Mouse (Mus musculus) CH12.LX (cell line): ENCODE results near the gene Cbfb. TPM values are rescaled to one million over a fixed set of nuclear protein-coding genes. Genes with fewer than 3 reads are reported as not detected.

Experiments used
- DNase-seq: peaks from one replicate; pipeline ENCODE4 v3.0.0-alpha.2; 2013; ENCODE audit errors: extremely low read depth
- H3K27ac ChIP-seq: 2 replicates; pipeline ENCODE4 v1.5.1; 2012; ENCODE audit warnings: low read depth, mild to moderate bottlenecking, control low read depth, moderate library complexity; ENCODE audit not compliant: insufficient read depth
- H3K27me3 ChIP-seq: replicated peaks from 2 replicates; pipeline ENCODE3; 2012; ENCODE audit warnings: inconsistent platforms
- H3K36me3 ChIP-seq, 2 experiments: replicated peaks in 1 of 2; 2 replicates each; pipeline versions ENCODE3 to v1.6.1; 2012; ENCODE audit warnings: inconsistent platforms in 1 of 2, low read length in 1 of 2, mild to moderate bottlenecking in 1 of 2, mixed read lengths in 1 of 2, moderate library complexity in 1 of 2; ENCODE audit not compliant: control insufficient read depth in 1 of 2, insufficient read depth in 1 of 2
- H3K4me1 ChIP-seq, 2 experiments: 2 replicates each; pipeline ENCODE4 v1.6.1; 2012; ENCODE audit warnings: inconsistent platforms in 1 of 2, moderate library complexity in 1 of 2; ENCODE audit not compliant: insufficient read depth in 2 of 2, control insufficient read depth in 1 of 2
- H3K4me2 ChIP-seq: 2 replicates; pipeline ENCODE4 v1.6.1; 2012; ENCODE audit warnings: low read depth, mild to moderate bottlenecking, control low read depth; ENCODE audit not compliant: poor library complexity, insufficient read depth, severe bottlenecking
- H3K4me3 ChIP-seq, 3 experiments: fragments of 150-350 bp in 1 of 3; sonication (generic) in 1 of 3; replicated peaks in 1 of 3; 2 replicates each; pipeline versions ENCODE3 to v1.5.1; 2011 to 2012; ENCODE audit warnings: low read depth in 2 of 3, low read length in 2 of 3, mild to moderate bottlenecking in 2 of 3, moderate library complexity in 2 of 3, control low read depth in 1 of 3, improper control_type of control experiment in 1 of 3, inconsistent platforms in 1 of 3, mixed read lengths in 1 of 3; ENCODE audit not compliant: poor library complexity in 1 of 3
- H3K79me2 ChIP-seq: replicated peaks from 2 replicates; pipeline ENCODE4 v1.6.1; 2012; ENCODE audit warnings: mild to moderate bottlenecking, moderate library complexity; ENCODE audit not compliant: control insufficient read depth, poor library complexity, insufficient read depth, severe bottlenecking; ENCODE audit errors: extremely low read depth
- H3K9ac ChIP-seq: 2 replicates; pipeline ENCODE4 v1.6.1; 2012; ENCODE audit warnings: low read depth, mild to moderate bottlenecking, control low read depth, moderate library complexity; ENCODE audit not compliant: insufficient read depth
- H3K9me3 ChIP-seq: replicated peaks from 2 replicates; pipeline ENCODE3; 2012; ENCODE audit warnings: low read length, inconsistent platforms, mixed read lengths
- BHLHE40 ChIP-seq: IDR thresholded peaks from 2 replicates; pipeline ENCODE4 v1.6.1; 2011; ENCODE audit warnings: mild to moderate bottlenecking, low read depth, low read length, improper control_type of control experiment
- CHD1 ChIP-seq: IDR thresholded peaks from 2 replicates; pipeline ENCODE4 v1.6.1; 2012; ENCODE audit warnings: low read depth, low read length, improper control_type of control experiment, inconsistent platforms
- E2F4 ChIP-seq: IDR thresholded peaks from 2 replicates; pipeline ENCODE4 v1.6.1; 2011; ENCODE audit warnings: low read depth, low read length, improper control_type of control experiment; ENCODE audit not compliant: insufficient replicate concordance
- ELF1 ChIP-seq: IDR thresholded peaks from 2 replicates; pipeline ENCODE4 v1.6.1; 2014; ENCODE audit warnings: low read depth, mild to moderate bottlenecking, inconsistent platforms, low read length, improper control_type of control experiment
- EP300 ChIP-seq: IDR thresholded peaks from 2 replicates; pipeline ENCODE4 v1.6.1; 2011; ENCODE audit warnings: low read length, improper control_type of control experiment
- ETS1 ChIP-seq: conservative IDR thresholded peaks from 2 replicates; pipeline ENCODE4 v1.6.1; 2012; ENCODE audit warnings: low read depth, mild to moderate bottlenecking, inconsistent platforms, low read length, improper control_type of control experiment, moderate library complexity
- HCFC1 ChIP-seq: IDR thresholded peaks from 2 replicates; pipeline ENCODE4 v1.6.1; 2012; ENCODE audit warnings: low read depth, mild to moderate bottlenecking, inconsistent platforms, low read length, improper control_type of control experiment
- IRF4 ChIP-seq: IDR thresholded peaks from 2 replicates; pipeline ENCODE4 v1.6.1; 2014; ENCODE audit warnings: low read depth, mild to moderate bottlenecking, inconsistent platforms, low read length, improper control_type of control experiment
- JUN ChIP-seq: IDR thresholded peaks from 2 replicates; pipeline ENCODE4 v1.6.1; 2011; ENCODE audit warnings: low read depth, mild to moderate bottlenecking, low read length, improper control_type of control experiment, moderate library complexity; ENCODE audit not compliant: insufficient read depth
- JUND ChIP-seq: conservative IDR thresholded peaks from 2 replicates; pipeline ENCODE4 v1.6.1; 2011; ENCODE audit warnings: low read depth, low read length, improper control_type of control experiment
- KAT2A ChIP-seq: IDR thresholded peaks from 2 replicates; pipeline ENCODE4 v1.6.1; 2012; ENCODE audit warnings: low read length, improper control_type of control experiment, inconsistent platforms; ENCODE audit not compliant: insufficient replicate concordance
- MAZ ChIP-seq: IDR thresholded peaks from 2 replicates; pipeline ENCODE4 v1.6.1; 2012; ENCODE audit warnings: low read depth, mild to moderate bottlenecking, inconsistent platforms, low read length, improper control_type of control experiment, moderate library complexity
- MEF2A ChIP-seq: IDR thresholded peaks from 2 replicates; pipeline ENCODE4 v1.6.1; 2014; ENCODE audit warnings: low read depth, mild to moderate bottlenecking, inconsistent platforms, low read length, improper control_type of control experiment, borderline replicate concordance
- MXI1 ChIP-seq: IDR thresholded peaks from 2 replicates; pipeline ENCODE4 v1.6.1; 2011; ENCODE audit warnings: mild to moderate bottlenecking, low read depth, low read length, improper control_type of control experiment
- MYC ChIP-seq: IDR thresholded peaks from 2 replicates; pipeline ENCODE4 v1.6.1; 2011; ENCODE audit warnings: low read depth, mild to moderate bottlenecking, improper control_type of control experiment, low read length
- NELFE ChIP-seq: IDR thresholded peaks from 2 replicates; pipeline ENCODE4 v1.6.1; 2011; ENCODE audit warnings: low read depth, low read length, improper control_type of control experiment
- NRF1 ChIP-seq: IDR thresholded peaks from 2 replicates; pipeline ENCODE4 v1.6.1; 2014; ENCODE audit warnings: low read depth, mild to moderate bottlenecking, inconsistent platforms, low read length, improper control_type of control experiment, moderate library complexity
- POLR2A ChIP-seq: IDR thresholded peaks from 2 replicates; pipeline ENCODE4 v1.6.1; 2011; ENCODE audit warnings: low read depth, mild to moderate bottlenecking, improper control_type of control experiment, low read length
- RAD21 ChIP-seq: IDR thresholded peaks from 2 replicates; pipeline ENCODE4 v1.6.1; 2011; ENCODE audit warnings: low read depth, mild to moderate bottlenecking, low read length, improper control_type of control experiment, moderate library complexity
- RCOR1 ChIP-seq: conservative IDR thresholded peaks from 2 replicates; pipeline ENCODE4 v1.6.1; 2012; ENCODE audit warnings: low read depth, mild to moderate bottlenecking, inconsistent platforms, low read length, improper control_type of control experiment
- SIN3A ChIP-seq: IDR thresholded peaks from 2 replicates; pipeline ENCODE4 v1.6.1; 2012; ENCODE audit warnings: low read length, improper control_type of control experiment, inconsistent platforms
- SMC3 ChIP-seq: IDR thresholded peaks from 2 replicates; pipeline ENCODE4 v1.6.1; 2011; ENCODE audit warnings: low read depth, low read length, improper control_type of control experiment
- TCF12 ChIP-seq: IDR thresholded peaks from 2 replicates; pipeline ENCODE4 v1.6.1; 2014; ENCODE audit warnings: low read depth, mild to moderate bottlenecking, inconsistent platforms, low read length, improper control_type of control experiment
- UBTF ChIP-seq: IDR thresholded peaks from 2 replicates; pipeline ENCODE4 v1.6.1; 2012; ENCODE audit warnings: low read depth, mild to moderate bottlenecking, inconsistent platforms, low read length, improper control_type of control experiment, moderate library complexity
- USF1 ChIP-seq: IDR thresholded peaks from 2 replicates; pipeline ENCODE4 v1.6.1; 2014; ENCODE audit warnings: low read depth, mild to moderate bottlenecking, inconsistent platforms, low read length, improper control_type of control experiment
- USF2 ChIP-seq: conservative IDR thresholded peaks from 2 replicates; pipeline ENCODE4 v1.6.1; 2011; ENCODE audit warnings: low read depth, low read length, improper control_type of control experiment
- ZC3H11A ChIP-seq: IDR thresholded peaks from 2 replicates; pipeline ENCODE4 v1.6.1; 2012; ENCODE audit warnings: low read depth, mild to moderate bottlenecking, inconsistent platforms, low read length, improper control_type of control experiment
- ZNF384 ChIP-seq: IDR thresholded peaks from 2 replicates; pipeline ENCODE4 v1.6.1; 2012; ENCODE audit warnings: low read depth, low read length, improper control_type of control experiment, inconsistent platforms
- dilution Hi-C: fragments of 300-500 bp; cut with MboI; formaldehyde crosslinking; loops from 2 replicates; pipeline ENCODE4 v1.14.3; 2020; ENCODE audit warnings: low sequenced_read_pairs; ENCODE audit not compliant: extremely low pct_unique_long_range_greater_than_20kb, extremely low pct_ligation_motif_present
- in situ Hi-C: fragments of 300-500 bp; cut with MboI; formaldehyde crosslinking; loops from 3 replicates; pipeline ENCODE4 v1.14.3; 2019; ENCODE audit warnings: low sequenced_read_pairs, low pct_ligation_motif_present, low pct_unique_long_range_greater_than_20kb, mixed read lengths
- polyA plus RNA-seq: library from polyadenylated mRNA; unstranded; fragments of >175 nt; gene quantifications from 2 replicates; pipeline ENCODE4 v1.2.1, GENCODE M21; 2012; ENCODE audit warnings: low read depth; ENCODE audit not compliant: insufficient read length
- total RNA-seq, 2 experiments: library from RNA; depleted of rRNA; stranded (reverse); fragments of 300-350 nt in 1 of 2; fragments of >200 nt in 1 of 2; gene quantifications; 2 replicates each; pipeline ENCODE4 v1.2.3; 2012 to 2014

The Cbfb gene
- total and polyA plus RNA-seq, 3 experiments: 49.7 to 170 (median 97.7) TPM

DNA sequence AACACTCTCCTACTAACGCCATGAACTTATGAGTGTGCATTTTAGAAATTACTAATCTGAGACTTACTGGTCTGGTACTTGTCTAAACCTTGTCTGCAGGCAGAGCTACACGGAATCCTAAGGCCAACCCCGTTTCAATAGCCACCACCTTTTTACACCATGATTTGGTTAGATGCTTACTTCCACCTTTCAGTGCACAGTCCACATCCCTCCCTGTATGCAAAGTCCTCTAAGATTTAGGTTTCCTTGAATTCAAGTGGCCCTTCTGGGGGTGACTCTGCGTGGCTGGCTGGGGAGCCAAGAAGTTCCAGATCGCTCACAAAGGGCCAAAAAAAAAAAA is 463 bp upstream of the Cbfb start:
- H3K9ac ChIP-seq: peak overlapping the region; percentile 43
- peaks cover 4 to 16% of the 10 kb centered on the region in 2 experiments for H3K36me3 ChIP-seq
- H3K27me3 ChIP-seq: no peaks in the 10 kb centered on the region
- H3K9me3 ChIP-seq: no peaks in the 10 kb centered on the region
- H3K79me2 ChIP-seq: peaks cover 32% of the 10 kb centered on the region
- peak overlapping the region; percentile 75 for H3K27ac ChIP-seq
- peaks cover 4 to 29% of the 10 kb centered on the region in 2 experiments for H3K4me1 ChIP-seq
- in situ Hi-C loops: no loop called here
- no peak for TF ChIP-seq HCFC1
- peak; percentile 43; the same call in 1 of the 2 replicates for TF ChIP-seq EP300
- no peak for TF ChIP-seq NELFE
- TF ChIP-seq MYC: no peak
- peak; percentile 17; the same call in 1 of the 2 replicates for TF ChIP-seq MAZ
- peak; percentile 57; the same call in 1 of the 2 replicates for TF ChIP-seq CHD1
- TF ChIP-seq ETS1: no peak
- TF ChIP-seq MEF2A: peak; percentile 58; the same call in 1 of the 2 replicates
- TF ChIP-seq SMC3: no peak
- no peak for TF ChIP-seq MXI1
- no peak for TF ChIP-seq RAD21
- no peak for TF ChIP-seq ELF1
- peak; percentile 95; the same call in 1 of the 2 replicates for TF ChIP-seq ZNF384
- TF ChIP-seq, all 38 proteins: peak for 5
- H3K4me3 ChIP-seq: peak overlapping the region; percentile 37 to 87 (median 56)
- DNase-seq: no peak
- H3K4me2 ChIP-seq: peak overlapping the region; percentile 82
- dilution Hi-C loops: no loop called here

DNA sequence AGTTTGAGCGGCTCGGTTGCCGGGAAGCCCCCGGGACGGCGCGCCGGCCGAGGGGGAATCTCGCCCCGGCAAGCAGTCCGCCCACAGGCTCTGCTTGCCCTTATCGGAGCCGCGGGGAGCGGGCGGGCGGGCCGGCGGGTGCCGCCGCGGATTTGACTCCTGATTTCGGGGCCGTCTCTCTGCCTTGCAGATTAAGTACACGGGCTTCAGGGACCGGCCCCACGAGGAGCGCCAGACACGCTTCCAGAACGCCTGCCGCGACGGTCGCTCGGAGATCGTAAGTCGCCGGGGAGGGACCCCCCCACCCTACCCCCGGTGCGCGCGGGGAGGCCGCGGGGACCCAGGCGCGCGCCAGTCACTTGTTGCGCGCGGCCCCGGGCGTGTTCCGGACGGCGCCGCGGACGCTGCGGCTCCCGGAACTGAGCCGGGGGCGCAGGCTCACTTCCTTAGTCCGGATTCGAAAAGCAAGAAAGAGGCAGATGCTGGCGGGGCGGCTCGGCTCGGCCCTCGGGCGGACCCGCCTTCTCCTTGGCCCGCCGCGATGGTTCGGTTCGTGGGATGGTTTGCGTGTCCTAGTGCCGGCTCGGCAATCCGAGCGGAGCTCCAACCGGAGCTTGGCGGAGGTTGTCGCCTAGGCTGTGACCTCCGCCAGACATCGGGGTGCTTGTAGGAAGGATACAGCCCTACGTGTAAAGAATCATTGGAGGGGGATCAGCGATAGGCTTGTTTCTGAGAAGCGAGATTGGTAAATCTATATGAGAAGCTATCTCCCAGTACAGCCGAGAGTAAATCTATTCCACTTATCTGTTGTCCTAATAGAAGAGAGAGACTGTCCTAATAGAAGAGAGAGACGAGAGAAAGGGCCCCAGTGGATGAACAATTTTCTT is 885 bp downstream of the Cbfb start:
- peak overlapping the region; percentile 76 for H3K27ac ChIP-seq

More for the DNA sequence above, 885 bp downstream of the Cbfb start:
- Histone ChIP-seq H3K9me3 (no peaks in the 10 kb centered on the region), H3K9ac (peak overlapping the region; percentile 92)
- in situ Hi-C loops: no loop called here
- TF ChIP-seq USF2 (no peak), SIN3A (peak; percentile 34; the same call in 1 of the 2 replicates), POLR2A (peak; percentile 45; the same call in 1 of the 2 replicates), UBTF (peak; percentile 31; the same call in 1 of the 2 replicates), ELF1 (peak; percentile 88), ZC3H11A (no peak), BHLHE40 (no peak), JUN (no peak), RAD21 (no peak), HCFC1 (peak; percentile 26; the same call in 1 of the 2 replicates), JUND (no peak), IRF4 (peak; percentile 45; the same call in 1 of the 2 replicates), USF1 (no peak), TCF12 (no peak), NRF1 (peak; percentile 66), KAT2A (0 out of 2 replicates have a peak, but pooled peaks have one; percentile 2), E2F4 (no peak), MAZ (0 out of 2 replicates have a peak, but pooled peaks have one; percentile 19), RCOR1 (no peak), SMC3 (no peak)
- TF ChIP-seq, all 38 proteins: peak for 9
- DNase-seq: peak; percentile 44
- H3K27me3 ChIP-seq: no peaks in the 10 kb centered on the region
- H3K4me1 ChIP-seq: peaks cover 4 to 24% of the 10 kb centered on the region in 2 experiments
- H3K79me2 ChIP-seq: peaks cover 41% of the 10 kb centered on the region
- peak overlapping the region; percentile 61; the same call in 1 of the 2 replicates for H3K4me2 ChIP-seq
- H3K36me3 ChIP-seq: peaks cover 4 to 23% of the 10 kb centered on the region in 2 experiments
- dilution Hi-C loops: no loop called here
- H3K4me3 ChIP-seq: peak overlapping the region; percentile 86 to 95 (median 87)
